Mouse (Mus musculus): ENCODE data around the gene Haus8. TPM values are rescaled to one million over a fixed set of nuclear protein-coding genes. Genes with fewer than 3 reads are reported as not detected.
"Not testable (repeated sequence)": the region's sequence is repeated elsewhere in the genome, so short reads cannot be mapped to it uniquely, and the experiment has no call there.

The Haus8 gene
- polyA plus RNA-seq, 1 experiment from 2014 or later: 60.1 TPM

DNA sequence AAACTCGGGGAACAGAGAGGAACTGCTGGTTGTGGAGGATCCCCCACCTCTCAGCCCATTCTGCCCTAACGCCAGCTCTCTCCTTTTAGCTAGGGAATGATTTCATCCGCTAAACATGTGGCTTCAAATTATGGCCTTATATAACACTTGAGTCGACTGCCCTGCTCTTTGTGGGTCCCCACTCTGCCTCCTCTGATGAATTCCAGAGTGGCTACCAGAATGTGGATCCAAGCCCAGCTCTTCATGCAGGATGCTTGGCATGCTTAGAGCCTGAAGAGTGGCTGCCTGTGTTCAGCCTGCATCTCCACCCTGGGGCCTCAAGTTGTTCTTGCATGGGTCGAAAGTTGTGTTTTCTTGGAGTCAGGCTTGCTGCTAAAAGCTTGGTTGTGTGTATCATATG, 9.9 kb upstream of the Haus8 start:
- Histone ChIP-seq H3K4me2 (no peak overlapping the region), H3K4me3 (ENCODE audit: low read depth, low read length) (no peak overlapping the region), H3K27me3 (ENCODE audit: insufficient read depth, low read length) (no peaks in the 10 kb centered on the region), H3K9me3 (ENCODE audit: low read depth, low read length) (no peaks in the 10 kb centered on the region), H3K4me1 (ENCODE audit: insufficient read depth) (no peaks in the 10 kb centered on the region), H3K9ac (no peak overlapping the region), H3K36me3 (ENCODE audit: insufficient read depth) (no peaks in the 10 kb centered on the region), H3K27ac (ENCODE audit: low read depth) (no peak overlapping the region)
- WGBS: 56% methylated on average over 5 of the region's 5 CpGs
- ATAC-seq (ENCODE audit: insufficient read depth) (peak; percentile 52; the same call in 1 of the 2 replicates), DNase-seq (peak; percentile 12)
- no peak for TF ChIP-seq CTCF (IDR thresholded peaks at IDR 0.05; ENCODE audit: low read depth)

DNA sequence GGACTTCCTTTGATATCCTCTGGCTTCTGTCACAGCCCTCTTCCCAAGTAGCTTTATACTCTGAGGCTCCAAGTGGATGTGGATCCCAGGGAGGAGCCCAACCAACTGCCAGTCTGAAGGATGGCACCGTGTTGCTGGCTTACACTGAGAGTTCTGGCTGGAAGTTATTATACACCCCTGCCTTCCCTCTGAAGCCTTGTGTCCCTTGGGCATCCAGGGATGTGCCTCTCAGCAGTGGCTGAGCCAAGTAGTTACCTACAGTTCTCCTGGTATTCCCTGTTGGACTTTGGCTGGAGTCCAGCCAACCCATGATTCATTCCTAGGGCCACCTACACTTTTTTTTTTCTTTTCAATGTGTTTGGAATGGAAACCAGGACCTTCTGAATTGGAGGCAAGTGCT, 9.0 kb upstream of the Haus8 start:
- H3K27me3 ChIP-seq (ENCODE audit: insufficient read depth, low read length); H3K9ac ChIP-seq; H3K36me3 ChIP-seq (ENCODE audit: insufficient read depth); ATAC-seq (ENCODE audit: insufficient read depth); H3K4me3 ChIP-seq (ENCODE audit: low read depth, low read length); H3K9me3 ChIP-seq (ENCODE audit: low read depth, low read length); DNase-seq; H3K4me1 ChIP-seq (ENCODE audit: insufficient read depth); H3K4me2 ChIP-seq; H3K27ac ChIP-seq (ENCODE audit: low read depth): not testable (repeated sequence)
- WGBS: 86% methylated on average over 1 of the region's 1 CpGs

DNA sequence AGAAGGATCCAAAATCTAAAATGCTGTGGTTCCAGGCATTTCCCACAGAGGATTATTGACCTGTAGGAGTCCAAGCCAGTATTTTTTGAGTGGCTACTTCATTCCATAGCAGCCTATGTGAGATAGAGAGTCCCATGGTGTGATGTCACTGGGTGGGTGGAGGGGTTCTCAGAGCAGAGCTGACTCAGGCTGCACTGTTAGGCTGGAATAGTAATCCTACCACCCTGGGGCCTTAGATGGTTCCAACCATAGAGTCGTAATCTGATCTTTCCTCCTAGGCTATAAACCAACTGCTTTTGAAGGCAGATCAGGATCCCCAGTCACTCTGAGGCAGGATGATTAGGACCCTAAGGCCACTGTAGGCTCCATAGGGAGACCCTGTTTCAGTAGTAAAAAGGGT, 6.7 kb upstream of the Haus8 start:
- 84% methylated on average over 1 of the region's 1 CpGs for WGBS
- not testable (repeated sequence) for ATAC-seq (ENCODE audit: insufficient read depth); H3K9me3 ChIP-seq (ENCODE audit: low read depth, low read length); H3K4me2 ChIP-seq; H3K4me3 ChIP-seq (ENCODE audit: low read depth, low read length); H3K36me3 ChIP-seq (ENCODE audit: insufficient read depth); DNase-seq; H3K9ac ChIP-seq; H3K27ac ChIP-seq (ENCODE audit: low read depth); H3K4me1 ChIP-seq (ENCODE audit: insufficient read depth); H3K27me3 ChIP-seq (ENCODE audit: insufficient read depth, low read length)

DNA sequence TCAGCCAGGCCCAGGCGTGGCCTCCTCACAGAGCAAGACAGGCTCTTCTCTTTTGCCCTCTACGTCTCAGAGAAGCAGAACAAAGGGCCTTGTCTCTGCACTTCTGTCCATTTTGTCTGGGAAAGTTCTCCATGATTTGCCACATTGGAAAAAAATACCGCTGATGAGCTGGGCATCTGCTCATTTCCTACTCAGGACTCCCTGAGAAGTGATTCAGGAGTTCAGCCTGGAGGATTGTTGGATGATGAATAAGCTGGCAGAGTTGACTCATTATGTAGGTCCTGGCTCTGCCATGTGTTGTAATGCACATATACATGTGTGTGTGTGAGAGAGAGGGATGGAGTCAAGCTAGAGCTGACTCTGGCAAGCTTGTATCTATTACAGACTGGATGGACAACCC, 3.4 kb upstream of the Haus8 start:
- Histone ChIP-seq H3K27ac (ENCODE audit: low read depth) (no peak overlapping the region), H3K9me3 (ENCODE audit: low read depth, low read length) (no peaks in the 10 kb centered on the region), H3K4me1 (ENCODE audit: insufficient read depth) (peaks cover 7% of the 10 kb centered on the region), H3K9ac (no peak overlapping the region), H3K4me3 (ENCODE audit: low read depth, low read length) (no peak overlapping the region), H3K27me3 (ENCODE audit: insufficient read depth, low read length) (no peaks in the 10 kb centered on the region), H3K4me2 (no peak overlapping the region), H3K36me3 (ENCODE audit: insufficient read depth) (peaks cover 7% of the 10 kb centered on the region; the same call in 1 of the 2 replicates)
- DNase-seq: no peak
- TF ChIP-seq CTCF (IDR thresholded peaks at IDR 0.05; ENCODE audit: low read depth): no peak
- no peak for ATAC-seq (ENCODE audit: insufficient read depth)
- WGBS: 82% methylated on average over 3 of the region's 3 CpGs

DNA sequence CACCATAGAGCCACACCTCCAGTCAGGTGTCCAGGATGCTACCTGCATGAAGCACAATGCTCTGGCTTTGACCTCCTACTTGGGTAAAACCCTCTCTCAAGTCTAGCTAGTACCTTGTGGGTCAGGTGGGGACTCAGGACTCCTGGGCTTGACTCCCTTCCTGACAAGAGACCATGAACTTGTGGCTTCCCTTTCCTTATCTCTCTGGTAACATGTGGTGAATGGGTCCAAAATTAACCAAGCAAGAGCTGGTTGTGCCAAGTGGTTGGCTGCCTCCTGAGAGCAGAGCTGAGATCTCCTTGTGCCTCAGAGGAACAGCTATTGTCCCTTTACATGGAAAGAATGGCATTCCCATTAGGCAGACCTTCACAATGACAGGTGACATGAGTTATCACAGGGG, 1.7 kb upstream of the Haus8 start:
- Histone ChIP-seq H3K27ac (ENCODE audit: low read depth) (no peak overlapping the region), H3K4me2 (0 out of 2 replicates have a peak overlapping the region, but pooled peaks have one; percentile 80), H3K9ac (no peak overlapping the region), H3K4me1 (ENCODE audit: insufficient read depth) (peaks cover 7% of the 10 kb centered on the region), H3K36me3 (ENCODE audit: insufficient read depth) (peaks cover 7% of the 10 kb centered on the region; the same call in 1 of the 2 replicates), H3K9me3 (ENCODE audit: low read depth, low read length) (no peaks in the 10 kb centered on the region), H3K4me3 (ENCODE audit: low read depth, low read length) (no peak overlapping the region), H3K27me3 (ENCODE audit: insufficient read depth, low read length) (no peaks in the 10 kb centered on the region)
- no peak for TF ChIP-seq CTCF (IDR thresholded peaks at IDR 0.05; ENCODE audit: low read depth)
- ATAC-seq (ENCODE audit: insufficient read depth): no peak
- DNase-seq: no peak

DNA sequence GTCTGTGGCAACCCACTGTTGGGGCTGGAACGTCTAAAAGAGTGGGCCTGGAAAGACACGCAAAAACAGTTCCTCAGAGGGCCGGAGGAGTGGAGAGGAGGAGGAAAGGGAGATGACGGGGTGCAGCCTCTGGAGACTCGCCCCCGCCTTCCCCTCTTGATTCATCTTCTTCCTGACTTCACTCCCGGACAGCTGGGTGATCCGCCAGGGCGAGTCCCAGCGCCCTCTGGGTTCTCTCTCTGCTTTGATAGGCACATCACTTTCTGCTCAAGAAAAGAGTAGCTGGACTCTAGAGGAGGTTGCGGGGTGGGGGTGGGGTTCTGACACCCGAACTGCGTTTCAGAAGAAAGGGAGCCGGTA, 397 bp upstream of the Haus8 start:
- Histone ChIP-seq H3K4me1 (ENCODE audit: insufficient read depth) (peaks cover 7% of the 10 kb centered on the region), H3K27ac (ENCODE audit: low read depth) (peak overlapping the region; percentile 87), H3K9ac (peak overlapping the region; percentile 79), H3K4me3 (ENCODE audit: low read depth, low read length) (peak overlapping the region; percentile 85), H3K36me3 (ENCODE audit: insufficient read depth) (peaks cover 7% of the 10 kb centered on the region; the same call in 1 of the 2 replicates), H3K9me3 (ENCODE audit: low read depth, low read length) (no peaks in the 10 kb centered on the region), H3K4me2 (peak overlapping the region; percentile 80), H3K27me3 (ENCODE audit: insufficient read depth, low read length) (no peaks in the 10 kb centered on the region)
- ATAC-seq (ENCODE audit: insufficient read depth): peak; percentile 16
- peak; percentile 61 for DNase-seq
- under 1% methylated on average over 14 of the region's 14 CpGs for WGBS
- no peak for TF ChIP-seq CTCF (IDR thresholded peaks at IDR 0.05; ENCODE audit: low read depth)

DNA sequence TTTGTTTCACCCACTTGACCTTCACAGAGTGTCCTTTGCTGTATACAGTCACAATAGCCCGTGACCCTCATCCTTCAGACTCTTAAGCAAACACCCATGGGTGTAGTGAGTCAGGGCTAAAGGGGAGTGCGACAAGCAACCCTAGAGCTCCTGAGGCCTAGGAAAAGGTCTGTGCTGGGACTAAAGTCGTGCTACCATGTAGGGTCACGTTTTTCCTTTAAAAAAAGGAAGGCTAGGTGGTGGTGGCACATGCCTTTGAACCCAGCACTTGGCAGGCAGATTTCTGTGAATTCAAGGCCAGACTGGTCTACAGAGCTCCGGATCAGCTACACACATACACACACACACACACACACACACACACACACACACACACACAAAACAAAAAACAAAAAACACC, 1.1 kb downstream of the Haus8 start:
- no peaks in the 10 kb centered on the region for H3K9me3 ChIP-seq (ENCODE audit: low read depth, low read length)
- peak overlapping the region; percentile 72 for H3K4me2 ChIP-seq
- WGBS: 12% methylated on average over 5 of the region's 5 CpGs
- ATAC-seq (ENCODE audit: insufficient read depth) (peak; percentile 1; the same call in 1 of the 2 replicates), DNase-seq (no peak)
- H3K27me3 ChIP-seq (ENCODE audit: insufficient read depth, low read length): no peaks in the 10 kb centered on the region
- peak overlapping the region; percentile 85 for H3K4me3 ChIP-seq (ENCODE audit: low read depth, low read length)
- peak overlapping the region; percentile 90 for H3K27ac ChIP-seq (ENCODE audit: low read depth)
- peak overlapping the region; percentile 79 for H3K9ac ChIP-seq
- peaks cover 7% of the 10 kb centered on the region for H3K4me1 ChIP-seq (ENCODE audit: insufficient read depth)
- H3K36me3 ChIP-seq (ENCODE audit: insufficient read depth): peaks cover 11% of the 10 kb centered on the region; the same call in 1 of the 2 replicates
- no peak for TF ChIP-seq CTCF (IDR thresholded peaks at IDR 0.05; ENCODE audit: low read depth)

DNA sequence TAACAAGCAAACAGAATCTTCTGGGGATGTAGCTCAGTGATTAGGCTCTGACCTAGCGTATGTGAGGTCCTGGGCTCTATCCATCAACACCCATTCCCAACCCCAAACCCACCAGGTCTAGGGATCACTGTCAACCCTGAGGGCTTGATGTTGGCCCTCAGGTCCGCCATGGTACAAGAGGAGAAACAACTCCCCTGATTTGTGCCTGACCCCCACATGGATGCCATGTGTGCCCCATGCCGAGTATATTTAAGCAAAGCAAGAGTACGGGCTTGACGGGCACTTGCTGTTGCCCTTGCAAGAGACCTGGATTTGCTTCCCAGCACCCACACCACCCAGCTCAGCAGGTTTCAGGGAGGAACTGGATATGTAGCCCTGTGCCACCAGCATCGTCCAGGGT, 4.4 kb downstream of the Haus8 start:
- WGBS: 96% methylated on average over 6 of the region's 6 CpGs
- H3K9me3 ChIP-seq (ENCODE audit: low read depth, low read length); H3K4me3 ChIP-seq (ENCODE audit: low read depth, low read length); H3K27ac ChIP-seq (ENCODE audit: low read depth); H3K27me3 ChIP-seq (ENCODE audit: insufficient read depth, low read length); DNase-seq; H3K4me2 ChIP-seq; ATAC-seq (ENCODE audit: insufficient read depth); H3K4me1 ChIP-seq (ENCODE audit: insufficient read depth); H3K9ac ChIP-seq; H3K36me3 ChIP-seq (ENCODE audit: insufficient read depth): not testable (repeated sequence)
